Mouse (Mus musculus) megakaryocyte, embryonic 14.5 days (primary cell): ENCODE results near the gene Rptor.

Source experiments
- FLI1 ChIP-seq: IDR thresholded peaks from 2 replicates; pipeline ENCODE4 v1.6.1; 2012; ENCODE audit warnings: low read length, inconsistent platforms, mixed read lengths
- GATA1 ChIP-seq: IDR thresholded peaks from 3 replicates; pipeline ENCODE4 v1.6.1; 2012; ENCODE audit warnings: mixed read lengths, low read length, inconsistent platforms, borderline replicate concordance

GRCm38 (mm10) chr11:119855999-119856398 lies 253.3 kb downstream of the Rptor start:
- no peak for TF ChIP-seq FLI1
- TF ChIP-seq GATA1, result no peak
